1 mouse cellular context compared by ENCODE assay signal in the genomic region with DNA sequence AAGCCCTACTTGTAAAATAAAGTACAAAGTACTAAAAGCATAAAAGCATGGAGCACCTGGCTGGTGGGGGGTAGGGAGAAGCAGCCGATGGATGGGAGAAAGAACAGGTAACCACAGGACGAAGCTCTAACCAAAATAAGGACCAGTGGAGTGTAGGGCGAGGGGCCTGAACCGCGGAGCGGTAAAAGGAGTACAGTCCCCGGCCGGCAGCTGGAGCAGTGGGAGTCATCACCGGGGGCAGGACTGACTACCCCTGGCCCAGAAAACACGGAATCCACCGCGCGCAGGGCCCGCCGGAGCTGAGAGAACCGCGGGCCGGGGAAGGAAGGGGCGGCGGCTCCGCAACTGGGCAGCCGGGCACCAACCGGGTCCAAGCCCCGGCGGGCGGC.
TF ChIP-seq lines count a peak whose summit lies in the region.

No protein-coding gene starts in this region.

TF ChIP-seq in myocyte, 11 proteins besides CTCF, POLR2A, EP300 and RAD21 (continued from another document):
- no peak for TF ChIP-seq E2F4 (IDR thresholded peaks at IDR 0.05; ENCODE audit: insufficient read depth)
